Mouse (Mus musculus) stomach, embryonic 16.5 days (tissue): ENCODE measurements at regions not wholly inside any gene's neighbourhood (a gene's known extent, or its start where the extent isn't known, plus 50 kb on each side); places are given as distances from the start of the nearest gene placed in this dataset.

Source experiments
- ATAC-seq: fragments of 200-750 bp; cut with Nextera tagmentation; 2 replicates; pipeline ENCODE4 v1.8.0; 2017; ENCODE audit warnings: moderate number of reproducible peaks, moderate TSS enrichment; ENCODE audit not compliant: insufficient read depth, low FRiP score
- H3K27ac ChIP-seq: fragments of 300-500 bp; sonication (generic); 2 replicates; pipeline ENCODE4 v1.5.1; 2014; ENCODE audit warnings: low read length
- H3K27me3 ChIP-seq: fragments of 300-500 bp; sonication (generic); 2 replicates; pipeline ENCODE4 v1.6.1; 2014; ENCODE audit warnings: low read length, control low read depth, mixed read lengths; ENCODE audit not compliant: control insufficient read depth, insufficient read depth
- H3K36me3 ChIP-seq: fragments of 300-500 bp; sonication (generic); 2 replicates; pipeline ENCODE4 v1.6.1; 2014; ENCODE audit warnings: low read length; ENCODE audit not compliant: control insufficient read depth, insufficient read depth
- H3K4me1 ChIP-seq: fragments of 300-500 bp; sonication (generic); 2 replicates; pipeline ENCODE4 v1.6.1; 2014; ENCODE audit warnings: low read length, control low read depth, mixed read lengths; ENCODE audit not compliant: control insufficient read depth, insufficient read depth
- H3K4me2 ChIP-seq: fragments of 300-500 bp; sonication (generic); 2 replicates; pipeline ENCODE4 v1.6.1; 2014; ENCODE audit warnings: low read depth, low read length, mixed read lengths
- H3K4me3 ChIP-seq: fragments of 300-500 bp; sonication (generic); replicated peaks from 2 replicates; pipeline ENCODE4 v1.5.1; 2014; ENCODE audit warnings: mild to moderate bottlenecking, low read length
- H3K9ac ChIP-seq: fragments of 300-500 bp; sonication (generic); 2 replicates; pipeline ENCODE4 v1.6.1; 2014; ENCODE audit warnings: low read length
- H3K9me3 ChIP-seq: fragments of 300-500 bp; sonication (generic); replicated peaks from 2 replicates; pipeline ENCODE4 v1.6.1; 2016; ENCODE audit warnings: low read length, control low read depth; ENCODE audit not compliant: control insufficient read depth
- WGBS: fragments of 180-500 bp; shearing (Covaris S2); extraction: QIAGEN DNeasy Blood & Tissue Kit; methylation state at CpG from one replicate; pipeline ENCODE4 v1.1.7; 2014; 5-methylcytosine and 5-hydroxymethylcytosine counted together

- H3K9ac ChIP-seq: no peak overlapping the region
- no peak overlapping the region for H3K4me3 ChIP-seq
- no peaks in the 10 kb centered on the region for H3K4me1 ChIP-seq
- 8% methylated on average over 3 of the region's 3 CpGs for WGBS
- no peak overlapping the region for H3K27ac ChIP-seq
- no peak overlapping the region for H3K4me2 ChIP-seq
- ATAC-seq: no peak
- H3K9me3 ChIP-seq: no peaks in the 10 kb centered on the region
- no peaks in the 10 kb centered on the region for H3K27me3 ChIP-seq
- no peaks in the 10 kb centered on the region for H3K36me3 ChIP-seq
Observed at GRCm38 (mm10) chr2:44474653-44475052, 452.8 kb downstream of the Gtdc1 start.

GRCm38 (mm10) chr2:44471381-44471780 is 456.1 kb downstream of the Gtdc1 start:
- ATAC-seq: no peak
- Histone ChIP-seq H3K27ac (no peak overlapping the region), H3K4me1 (no peaks in the 10 kb centered on the region), H3K9ac (no peak overlapping the region), H3K27me3 (no peaks in the 10 kb centered on the region), H3K4me3 (no peak overlapping the region), H3K4me2 (no peak overlapping the region), H3K36me3 (no peaks in the 10 kb centered on the region), H3K9me3 (no peaks in the 10 kb centered on the region)

GRCm38 (mm10) chr2:44470953-44471352 is 456.5 kb downstream of the Gtdc1 start:
- no peak overlapping the region for H3K9ac ChIP-seq
- H3K9me3 ChIP-seq: no peaks in the 10 kb centered on the region
- H3K4me3 ChIP-seq: no peak overlapping the region
- H3K27me3 ChIP-seq: no peaks in the 10 kb centered on the region
- no peak overlapping the region for H3K4me2 ChIP-seq
- H3K36me3 ChIP-seq: no peaks in the 10 kb centered on the region
- WGBS: 91% methylated on average over 5 of the region's 5 CpGs
- ATAC-seq: no peak
- H3K4me1 ChIP-seq: no peaks in the 10 kb centered on the region
- H3K27ac ChIP-seq: no peak overlapping the region

GRCm38 (mm10) chr2:44464631-44465030 is 462.8 kb downstream of the Gtdc1 start:
- no peak overlapping the region for H3K27ac ChIP-seq
- no peak overlapping the region for H3K4me2 ChIP-seq
- no peak overlapping the region for H3K4me3 ChIP-seq
- no peaks in the 10 kb centered on the region for H3K9me3 ChIP-seq
- H3K9ac ChIP-seq: no peak overlapping the region
- WGBS: 91% methylated on average over 7 of the region's 7 CpGs
- H3K4me1 ChIP-seq: no peaks in the 10 kb centered on the region
- no peaks in the 10 kb centered on the region for H3K27me3 ChIP-seq
- ATAC-seq: no peak
- H3K36me3 ChIP-seq: no peaks in the 10 kb centered on the region

- no peak overlapping the region for H3K4me3 ChIP-seq
- no peaks in the 10 kb centered on the region for H3K9me3 ChIP-seq
- no peaks in the 10 kb centered on the region for H3K36me3 ChIP-seq
- no peaks in the 10 kb centered on the region for H3K27me3 ChIP-seq
- no peak for ATAC-seq
- H3K9ac ChIP-seq: no peak overlapping the region
- no peak overlapping the region for H3K4me2 ChIP-seq
- H3K4me1 ChIP-seq: no peaks in the 10 kb centered on the region
- no peak overlapping the region for H3K27ac ChIP-seq
- WGBS: 89% methylated on average over 13 of the region's 13 CpGs
Observed at GRCm38 (mm10) chr2:44462619-44463329, 464.7 kb downstream of the Gtdc1 start.

- no peaks in the 10 kb centered on the region for H3K27me3 ChIP-seq
- no peak overlapping the region for H3K9ac ChIP-seq
- H3K4me2 ChIP-seq: no peak overlapping the region
- H3K4me1 ChIP-seq: no peaks in the 10 kb centered on the region
- H3K36me3 ChIP-seq: no peaks in the 10 kb centered on the region
- 51% methylated on average over 16 of the region's 16 CpGs for WGBS
- H3K4me3 ChIP-seq: no peak overlapping the region
- no peak overlapping the region for H3K27ac ChIP-seq
- no peak for ATAC-seq
- no peaks in the 10 kb centered on the region for H3K9me3 ChIP-seq
Observed at GRCm38 (mm10) chr2:44461289-44462250, 465.9 kb downstream of the Gtdc1 start.

GRCm38 (mm10) chr2:44449471-44449870 is 478.0 kb downstream of the Gtdc1 start:
- no peak overlapping the region for H3K4me3 ChIP-seq
- H3K4me1 ChIP-seq: no peaks in the 10 kb centered on the region
- no peak for ATAC-seq

More at GRCm38 (mm10) chr2:44449471-44449870, 478.0 kb downstream of the Gtdc1 start:
- Histone ChIP-seq H3K9me3 (no peaks in the 10 kb centered on the region), H3K27ac (no peak overlapping the region), H3K27me3 (no peaks in the 10 kb centered on the region), H3K36me3 (no peaks in the 10 kb centered on the region), H3K4me2 (no peak overlapping the region), H3K9ac (no peak overlapping the region)
